Mouse (Mus musculus): Measurements from ENCODE around the gene Znrf1.
"Not testable (repeated sequence)": the region's sequence is repeated elsewhere in the genome, so short reads cannot be mapped to it uniquely, and the experiment has no call there.

Znrf1 gene

GRCm38 (mm10) chr8:111536031-111536977, at the start of gene Znrf1:
TSS of gene Znrf1 (plus strand) at chr8:111536097.
- ChIA-PET CTCF (interaction anchor here (0.5 to 1.5 kb wide), 44 partner anchors 9 to 1422 kb away, joined by 3 to 11 read pairs (median 3); partner anchors contain the start of genes Wdr59 (in 2 of the 4) and Fa2h (in 1 of the 4)), POLR2A (interaction anchor here (0.6 to 3.5 kb wide), 34 partner anchors 9 to 803 kb away, joined by 3 to 20 read pairs (median 4); partner anchors contain the start of genes Wdr59 (in 3 of the 4), Aars (in 1 of the 4), Ctrb1 (in 1 of the 4) and Zfp1 (in 1 of the 4))

- ChIA-PET POLR2A (interaction anchor here in 1 of 4 experiments (0.6 to 1.4 kb wide), 3 partner anchors 23 to 1328 kb away, joined by 3 read pairs; partner anchors contain the start of gene Znrf1), CTCF (interaction anchor here in 2 of 4 experiments (0.6 to 0.7 kb wide), 2 partner anchors 23 to 33 kb away, joined by 4 read pairs; no protein-coding TSS in a partner anchor)
These were observed 45.8 kb upstream of the Znrf1 start for GRCm38 (mm10) chr8:111490034-111490591.

GRCm38 (mm10) chr8:111491191-111491590, 44.7 kb upstream of the Znrf1 start:
- ChIA-PET POLR2A (interaction anchor here in 1 of 4 experiments (1.0 to 1.4 kb wide), 2 partner anchors 22 to 45 kb away, joined by 3 read pairs; partner anchors contain the start of gene Znrf1), CTCF (no interaction called here)

- POLR2A ChIA-PET, result no interaction called here
- CTCF ChIA-PET, result no interaction called here
These were observed 43.4 kb upstream of the Znrf1 start for GRCm38 (mm10) chr8:111492508-111492907.

GRCm38 (mm10) chr8:111493176-111493575, 42.7 kb upstream of the Znrf1 start:
- ChIA-PET CTCF (no interaction called here), POLR2A (interaction anchor here in 1 of 4 experiments (0.6 kb wide), 1 partner anchor 149 kb away, joined by 3 read pairs; no protein-coding TSS in a partner anchor)

GRCm38 (mm10) chr8:111496326-111496725, 39.6 kb upstream of the Znrf1 start:
- ChIA-PET CTCF (no interaction called here), POLR2A (interaction anchor here in 1 of 4 experiments (0.8 to 1.0 kb wide), 3 partner anchors 9 to 112 kb away, joined by 3 to 4 read pairs (median 3); no protein-coding TSS in a partner anchor)

GRCm38 (mm10) chr8:111498249-111498648, 37.6 kb upstream of the Znrf1 start:
- CTCF ChIA-PET, result interaction anchor here in 1 of 4 experiments (0.8 kb wide), 1 partner anchor 163 kb away, joined by 3 read pairs; no protein-coding TSS in a partner anchor
- POLR2A ChIA-PET, result not testable (repeated sequence)

- CTCF ChIA-PET, result interaction anchor here in 2 of 4 experiments (0.6 kb wide), 2 partner anchors 352 to 377 kb away, joined by 4 read pairs; partner anchors contain the start of gene Cfdp1 (in 1 of the 2)
- POLR2A ChIA-PET, result no interaction called here
These were observed 34.0 kb upstream of the Znrf1 start for GRCm38 (mm10) chr8:111501724-111502464.

- CTCF ChIA-PET, result no interaction called here
- POLR2A ChIA-PET, result interaction anchor here in 3 of 4 experiments (0.5 to 1.8 kb wide), 5 partner anchors 8 to 240 kb away, joined by 3 to 5 read pairs (median 4); partner anchors contain the start of gene Wdr59 (in 1 of the 3)
These were observed 27.3 kb upstream of the Znrf1 start for GRCm38 (mm10) chr8:111508566-111508965.

GRCm38 (mm10) chr8:111509278-111509677, 26.6 kb upstream of the Znrf1 start:
- POLR2A ChIA-PET, result interaction anchor here in 2 of 4 experiments (0.5 to 1.8 kb wide), 3 partner anchors 9 to 223 kb away, joined by 3 to 5 read pairs (median 4); no protein-coding TSS in a partner anchor
- CTCF ChIA-PET, result interaction anchor here in 1 of 4 experiments (0.6 kb wide), 2 partner anchors 70 to 1396 kb away, joined by 4 to 5 read pairs; no protein-coding TSS in a partner anchor

GRCm38 (mm10) chr8:111510401-111510800, 25.5 kb upstream of the Znrf1 start:
- POLR2A ChIA-PET, result no interaction called here

GRCm38 (mm10) chr8:111512941-111513340, 23.0 kb upstream of the Znrf1 start:
- ChIA-PET POLR2A (interaction anchor here in 3 of 4 experiments (0.5 to 2.8 kb wide), 6 partner anchors 9 to 479 kb away, joined by 3 to 12 read pairs (median 6); partner anchors contain the start of genes Wdr59 (in 2 of the 3) and Adat1 (in 1 of the 3)), CTCF (interaction anchor here in 3 of 4 experiments (0.5 to 0.6 kb wide), 3 partner anchors 13 to 27 kb away, joined by 3 to 4 read pairs (median 3); no protein-coding TSS in a partner anchor)

More at GRCm38 (mm10) chr8:111510401-111510800, 25.5 kb upstream of the Znrf1 start:
- CTCF ChIA-PET, result interaction anchor here (0.5 to 1.3 kb wide), 4 partner anchors 71 to 132 kb away, joined by 3 to 7 read pairs (median 4); no protein-coding TSS in a partner anchor

GRCm38 (mm10) chr8:111513446-111513845, 22.5 kb upstream of the Znrf1 start:
- ChIA-PET POLR2A (interaction anchor here in 2 of 4 experiments (1.2 to 2.8 kb wide), 4 partner anchors 8 to 79 kb away, joined by 3 to 12 read pairs (median 6); partner anchors contain the start of gene Wdr59 (in 2 of the 2)), CTCF (no interaction called here)

- POLR2A ChIA-PET, result interaction anchor here in 1 of 4 experiments (1.1 to 1.2 kb wide), 2 partner anchors 8 to 15 kb away, joined by 3 read pairs; no protein-coding TSS in a partner anchor
- CTCF ChIA-PET, result no interaction called here
These were observed 19.4 kb upstream of the Znrf1 start for GRCm38 (mm10) chr8:111516451-111517035.

GRCm38 (mm10) chr8:111517466-111517865, 18.4 kb upstream of the Znrf1 start:
- ChIA-PET POLR2A (interaction anchor here in 2 of 4 experiments (0.6 to 1.2 kb wide), 2 partner anchors 9 to 282 kb away, joined by 3 to 5 read pairs; no protein-coding TSS in a partner anchor), CTCF (no interaction called here)

GRCm38 (mm10) chr8:111521713-111522429, 14.0 kb upstream of the Znrf1 start, which contains the start of gene Wdr59:
TSS of gene Wdr59 (minus strand) at chr8:111522092.
- ChIA-PET POLR2A (interaction anchor here (0.5 to 2.3 kb wide), 30 partner anchors 9 to 999 kb away, joined by 3 to 16 read pairs (median 3); partner anchors contain the start of genes Znrf1 (in 3 of the 4) and Cfdp1 (in 1 of the 4)), CTCF (interaction anchor here in 3 of 4 experiments (0.5 to 1.4 kb wide), 9 partner anchors 14 to 893 kb away, joined by 3 to 10 read pairs (median 4); partner anchors contain the start of gene Znrf1 (in 2 of the 3))

Measured in embryonic stem cell, embryonic (primary cell).